Mouse (Mus musculus) cerebellum, adult 2 months (tissue): ENCODE results near the gene Ang4.

Source experiments
- CTCF ChIP-seq: fragments of 200-500 bp; IDR thresholded peaks from 2 replicates; pipeline ENCODE4 v1.5.1; 2011; ENCODE audit warnings: low read depth, mild to moderate bottlenecking, control low read depth, low read length, moderate library complexity, borderline replicate concordance; ENCODE audit not compliant: insufficient read depth
- POLR2A ChIP-seq: fragments of 200-500 bp; IDR thresholded peaks from 2 replicates; pipeline ENCODE4 v1.6.1; 2011; ENCODE audit warnings: low read length, control low read depth, borderline replicate concordance; ENCODE audit not compliant: insufficient read depth

- TF ChIP-seq POLR2A = no peak
- no peak for TF ChIP-seq CTCF
These were observed 35.4 kb downstream of the Ang4 start for GRCm38 (mm10) chr14:51737967-51738366.
